Mouse (Mus musculus): Measurements from ENCODE around the gene Sgo1. TPM values are rescaled to one million over a fixed set of nuclear protein-coding genes. Genes with fewer than 3 reads are reported as not detected.
"Not testable (repeated sequence)": the region's sequence is repeated elsewhere in the genome, so short reads cannot be mapped to it uniquely, and the experiment has no call there.

Gene Sgo1
- polyA plus RNA-seq, 1 experiment from 2014 or later: 38.2 TPM

- Histone ChIP-seq H3K4me3 (no peak overlapping the region), H3K4me2 (no peak overlapping the region), H3K9ac (no peak overlapping the region), H3K9me3 (no peaks in the 10 kb centered on the region), H3K27ac (no peak overlapping the region), H3K36me3 (peaks cover 8% of the 10 kb centered on the region; the same call in 1 of the 2 replicates), H3K4me1 (no peaks in the 10 kb centered on the region), H3K27me3 (no peaks in the 10 kb centered on the region)
- no peak for ATAC-seq (ENCODE audit: borderline replicate concordance, extremely low read depth, low FRiP score, low TSS enrichment)
- 84% methylated on average over 3 of the region's 3 CpGs for WGBS
These were observed 24.9 kb downstream of the Sgo1 start for GRCm38 (mm10) chr17:53664267-53664666.

- no peaks in the 10 kb centered on the region for H3K4me1 ChIP-seq
- no peak overlapping the region for H3K27ac ChIP-seq
- no peak overlapping the region for H3K4me2 ChIP-seq
- 77% methylated on average over 6 of the region's 6 CpGs for WGBS
- H3K27me3 ChIP-seq: no peaks in the 10 kb centered on the region
- peaks cover 3% of the 10 kb centered on the region; the same call in 1 of the 2 replicates for H3K36me3 ChIP-seq
- no peak for ATAC-seq (ENCODE audit: borderline replicate concordance, extremely low read depth, low FRiP score, low TSS enrichment)
- H3K9me3 ChIP-seq: no peaks in the 10 kb centered on the region
- H3K9ac ChIP-seq: no peak overlapping the region
- H3K4me3 ChIP-seq: no peak overlapping the region
These were observed 27.9 kb downstream of the Sgo1 start for GRCm38 (mm10) chr17:53661056-53661840.

GRCm38 (mm10) chr17:53659738-53660137 lies 29.4 kb downstream of the Sgo1 start:
- H3K9me3 ChIP-seq: no peaks in the 10 kb centered on the region
- H3K9ac ChIP-seq: no peak overlapping the region
- no peaks in the 10 kb centered on the region for H3K4me1 ChIP-seq
- H3K4me2 ChIP-seq: no peak overlapping the region
- H3K36me3 ChIP-seq: peaks cover 3% of the 10 kb centered on the region; the same call in 1 of the 2 replicates
- no peaks in the 10 kb centered on the region for H3K27me3 ChIP-seq
- no peak for ATAC-seq (ENCODE audit: borderline replicate concordance, extremely low read depth, low FRiP score, low TSS enrichment)
- H3K27ac ChIP-seq: no peak overlapping the region
- no peak overlapping the region for H3K4me3 ChIP-seq
- 59% methylated on average over 4 of the region's 4 CpGs for WGBS

- no peak overlapping the region for H3K9ac ChIP-seq
- H3K9me3 ChIP-seq: no peaks in the 10 kb centered on the region
- no peaks in the 10 kb centered on the region for H3K4me1 ChIP-seq
- WGBS: 76% methylated on average over 8 of the region's 8 CpGs
- H3K4me3 ChIP-seq: no peak overlapping the region
- peaks cover 6% of the 10 kb centered on the region for H3K36me3 ChIP-seq
- no peak overlapping the region for H3K4me2 ChIP-seq
- ATAC-seq (ENCODE audit: borderline replicate concordance, extremely low read depth, low FRiP score, low TSS enrichment): no peak
- H3K27me3 ChIP-seq: no peaks in the 10 kb centered on the region
- H3K27ac ChIP-seq: no peak overlapping the region
These were observed 29.9 kb downstream of the Sgo1 start for GRCm38 (mm10) chr17:53659230-53659629.

GRCm38 (mm10) chr17:53658668-53659067 lies 30.5 kb downstream of the Sgo1 start:
- Histone ChIP-seq H3K36me3 (peaks cover 10% of the 10 kb centered on the region), H3K4me2 (no peak overlapping the region), H3K27me3 (no peaks in the 10 kb centered on the region), H3K9me3 (no peaks in the 10 kb centered on the region), H3K27ac (no peak overlapping the region), H3K4me3 (no peak overlapping the region), H3K9ac (no peak overlapping the region), H3K4me1 (no peaks in the 10 kb centered on the region)
- 87% methylated on average over 2 of the region's 2 CpGs for WGBS
- ATAC-seq (ENCODE audit: borderline replicate concordance, extremely low read depth, low FRiP score, low TSS enrichment): no peak

GRCm38 (mm10) chr17:53657391-53657790 lies 31.7 kb downstream of the Sgo1 start:
- H3K9ac ChIP-seq, H3K9me3 ChIP-seq: not testable (repeated sequence)

GRCm38 (mm10) chr17:53656369-53656860 lies 32.7 kb downstream of the Sgo1 start:
- Histone ChIP-seq H3K9me3 (no peaks in the 10 kb centered on the region), H3K9ac (no peak overlapping the region), H3K4me3 (no peak overlapping the region), H3K4me1 (no peaks in the 10 kb centered on the region), H3K36me3 (peaks cover 13% of the 10 kb centered on the region), H3K27ac (no peak overlapping the region), H3K4me2 (no peak overlapping the region), H3K27me3 (no peaks in the 10 kb centered on the region)
- WGBS: 42% methylated on average over 6 of the region's 6 CpGs
- ATAC-seq (ENCODE audit: borderline replicate concordance, extremely low read depth, low FRiP score, low TSS enrichment): no peak

More at GRCm38 (mm10) chr17:53657391-53657790, 31.7 kb downstream of the Sgo1 start:
- not testable (repeated sequence) for H3K27ac ChIP-seq; H3K4me2 ChIP-seq; H3K4me1 ChIP-seq; ATAC-seq (ENCODE audit: borderline replicate concordance, extremely low read depth, low FRiP score, low TSS enrichment); H3K27me3 ChIP-seq; H3K4me3 ChIP-seq
- H3K36me3 ChIP-seq: peaks cover 13% of the 10 kb centered on the region
- 62% methylated on average over 2 of the region's 2 CpGs for WGBS

GRCm38 (mm10) chr17:53655959-53656358 lies 33.2 kb downstream of the Sgo1 start:
- no peak for ATAC-seq (ENCODE audit: borderline replicate concordance, extremely low read depth, low FRiP score, low TSS enrichment)
- WGBS: 83% methylated on average over 2 of the region's 2 CpGs
- H3K36me3 ChIP-seq: peaks cover 13% of the 10 kb centered on the region

GRCm38 (mm10) chr17:53655081-53655480 lies 34.1 kb downstream of the Sgo1 start:
- Histone ChIP-seq H3K27ac (no peak overlapping the region), H3K27me3 (no peaks in the 10 kb centered on the region), H3K4me3 (no peak overlapping the region), H3K9me3 (no peaks in the 10 kb centered on the region), H3K36me3 (peaks cover 11% of the 10 kb centered on the region), H3K9ac (no peak overlapping the region), H3K4me2 (no peak overlapping the region), H3K4me1 (no peaks in the 10 kb centered on the region)
- WGBS: 82% methylated on average over 6 of the region's 6 CpGs
- ATAC-seq (ENCODE audit: borderline replicate concordance, extremely low read depth, low FRiP score, low TSS enrichment): no peak

More at GRCm38 (mm10) chr17:53655959-53656358, 33.2 kb downstream of the Sgo1 start:
- Histone ChIP-seq H3K27ac (no peak overlapping the region), H3K9me3 (no peaks in the 10 kb centered on the region), H3K4me2 (no peak overlapping the region), H3K27me3 (no peaks in the 10 kb centered on the region), H3K9ac (no peak overlapping the region), H3K4me1 (no peaks in the 10 kb centered on the region), H3K4me3 (no peak overlapping the region)

GRCm38 (mm10) chr17:53654596-53654995 lies 34.5 kb downstream of the Sgo1 start:
- H3K36me3 ChIP-seq: peaks cover 11% of the 10 kb centered on the region
- H3K4me2 ChIP-seq: no peak overlapping the region
- no peaks in the 10 kb centered on the region for H3K4me1 ChIP-seq
- no peak overlapping the region for H3K9ac ChIP-seq
- 73% methylated on average over 4 of the region's 4 CpGs for WGBS
- H3K9me3 ChIP-seq: no peaks in the 10 kb centered on the region
- H3K27ac ChIP-seq: no peak overlapping the region
- no peak for ATAC-seq (ENCODE audit: borderline replicate concordance, extremely low read depth, low FRiP score, low TSS enrichment)
- H3K27me3 ChIP-seq: no peaks in the 10 kb centered on the region
- no peak overlapping the region for H3K4me3 ChIP-seq

GRCm38 (mm10) chr17:53650251-53650661 lies 38.9 kb downstream of the Sgo1 start:
- no peaks in the 10 kb centered on the region for H3K9me3 ChIP-seq
- ATAC-seq (ENCODE audit: borderline replicate concordance, extremely low read depth, low FRiP score, low TSS enrichment): no peak
- 67% methylated on average over 2 of the region's 2 CpGs for WGBS
- H3K27ac ChIP-seq: no peak overlapping the region
- no peaks in the 10 kb centered on the region for H3K4me1 ChIP-seq
- no peak overlapping the region for H3K4me2 ChIP-seq
- no peak overlapping the region for H3K4me3 ChIP-seq
- H3K27me3 ChIP-seq: no peaks in the 10 kb centered on the region
- H3K9ac ChIP-seq: no peak overlapping the region
- peaks cover 15% of the 10 kb centered on the region for H3K36me3 ChIP-seq

- no peak for ATAC-seq (ENCODE audit: borderline replicate concordance, extremely low read depth, low FRiP score, low TSS enrichment)
- H3K9ac ChIP-seq: no peak overlapping the region
- peaks cover 32% of the 10 kb centered on the region for H3K36me3 ChIP-seq
- H3K4me2 ChIP-seq: no peak overlapping the region
- H3K4me3 ChIP-seq: no peak overlapping the region
- no peaks in the 10 kb centered on the region for H3K4me1 ChIP-seq
- no peaks in the 10 kb centered on the region for H3K9me3 ChIP-seq
- no peaks in the 10 kb centered on the region for H3K27me3 ChIP-seq
- 82% methylated on average over 4 of the region's 4 CpGs for WGBS
- H3K27ac ChIP-seq: no peak overlapping the region
These were observed 45.8 kb downstream of the Sgo1 start for GRCm38 (mm10) chr17:53643360-53643759.
